Mouse (Mus musculus) C2C12 (cell line): ENCODE results near the gene Apoc2.

Source experiments
- CEBPB ChIP-seq: IDR thresholded peaks from one replicate; pipeline ENCODE4 v1.6.1; 2011; ENCODE audit warnings: low read depth, mild to moderate bottlenecking, control low read depth, moderate library complexity
- CTCF ChIP-seq: IDR thresholded peaks from one replicate; pipeline ENCODE4 v1.5.1; 2011; ENCODE audit not compliant: control insufficient read depth, insufficient read depth, insufficient read length
- FOSL1 ChIP-seq: IDR thresholded peaks from one replicate; pipeline ENCODE4 v1.8.0; 2011; ENCODE audit warnings: mild to moderate bottlenecking, low read length; ENCODE audit not compliant: poor library complexity, insufficient read depth, severe bottlenecking
- MAX ChIP-seq: IDR thresholded peaks from one replicate; pipeline ENCODE4 v1.6.1; 2011; ENCODE audit warnings: mild to moderate bottlenecking, control low read depth
- MYOD1 ChIP-seq: IDR thresholded peaks from one replicate; pipeline ENCODE4 v1.6.1; 2011; ENCODE audit warnings: low read depth; ENCODE audit not compliant: control insufficient read depth, insufficient read length
- MYOG ChIP-seq: IDR thresholded peaks from one replicate; pipeline ENCODE4 v1.6.1; 2011; ENCODE audit not compliant: control insufficient read depth, insufficient read length; ENCODE audit errors: extremely low read depth
- USF1 ChIP-seq: IDR thresholded peaks from one replicate; pipeline ENCODE4 v1.6.1; 2011; ENCODE audit warnings: low read depth, mild to moderate bottlenecking, control low read depth, moderate library complexity

GRCm38 (mm10) chr7:19700299-19701068 is 22.7 kb upstream of the Apoc2 start:
- TF ChIP-seq CTCF (no peak), USF1 (no peak), MAX (no peak), MYOD1 (no peak), MYOG (no peak), FOSL1 (no peak), CEBPB (no peak)
